In genomic region chr8:76859709-76860108, GRCm38 (mm10) we compare ENCODE assay signal across 18 mouse cellular contexts. TPM values are rescaled to one million over a fixed set of nuclear protein-coding genes. Genes with fewer than 3 reads are reported as not detected.
DNase-seq lines count a peak whose midpoint lies in the region; ATAC-seq and TF ChIP-seq lines count a peak whose summit lies in the region.
"Had no signal": no experiment of that assay in that cellular context is flagged by ENCODE, and none has a peak within 500 bp of the region (broad histone marks: within the 10 kb centered on the region; RNA-seq: fewer than 3 reads in every experiment).

No protein-coding gene starts in this region.

- TF ChIP-seq CTCF in stomach, postnatal 0 days (IDR thresholded peaks at IDR 0.05; ENCODE audit: low read depth): no peak

- no peak overlapping the region for H3K9ac ChIP-seq in stomach, postnatal 0 days (ENCODE audit: low read length)
- H3K9ac ChIP-seq: limb, embryonic 13.5 days; liver, embryonic 13.5 days; lung, embryonic 14.5 days had no signal

- H3K36me3 ChIP-seq in stomach, postnatal 0 days (ENCODE audit: control insufficient read depth, insufficient read depth, low read length): no peaks in the 10 kb centered on the region
- H3K36me3 ChIP-seq: forebrain, embryonic 10.5 days; heart, embryonic 10.5 days; limb, embryonic 13.5 days; liver, embryonic 13.5 days had no signal

- H3K4me2 ChIP-seq in stomach, postnatal 0 days (replicated peaks; ENCODE audit: low read depth): no peak overlapping the region
- H3K4me2 ChIP-seq: limb, embryonic 13.5 days; liver, embryonic 13.5 days; lung, embryonic 14.5 days had no signal

- no peaks in the 10 kb centered on the region for H3K27me3 ChIP-seq in stomach, postnatal 0 days (ENCODE audit: control insufficient read depth, insufficient read depth, low read length)
- H3K27me3 ChIP-seq: limb, embryonic 13.5 days; liver, embryonic 13.5 days had no signal

- ATAC-seq in stomach, postnatal 0 days (ENCODE audit: low FRiP score, low TSS enrichment): 0 out of 2 replicates have a peak, but pooled peaks have one; percentile 15

- H3K4me1 ChIP-seq in stomach, postnatal 0 days (replicated peaks; ENCODE audit: control insufficient read depth, insufficient read depth): no peaks in the 10 kb centered on the region
- H3K4me1 ChIP-seq: forebrain, embryonic 10.5 days; heart, embryonic 10.5 days; limb, embryonic 13.5 days; liver, embryonic 13.5 days had no signal

- peak; percentile 65 to 73 for DNase-seq in cerebellum, postnatal 10 days
- DNase-seq in cerebellum, adult 9-10 months: no peak
- DNase-seq in kidney, adult 11 months: peak; percentile 2
- no peak for DNase-seq in kidney, adult 9 months
- DNase-seq in retina, postnatal 1 day: peak; percentile 10
- DNase-seq in retina, embryonic 14.5 days (ENCODE audit: low spot score): no peak
- DNase-seq in stomach, postnatal 0 days (ENCODE audit: low spot score): no peak
- DNase-seq: adrenal gland, postnatal 14 days; B cell, adult 2 months; gastrocnemius, adult 2 months; kidney, adult 18-20 months; liver, embryonic 13.5 days; lung, embryonic 14.5 days; lung, postnatal 36 days; thymus, adult 2 months had no signal

- H3K4me3 ChIP-seq in stomach, postnatal 0 days (ENCODE audit: low read depth, low read length): no peak overlapping the region
- H3K4me3 ChIP-seq: forebrain, embryonic 10.5 days; gastrocnemius, adult 2 months; heart, embryonic 10.5 days; limb, embryonic 13.5 days; liver, embryonic 13.5 days had no signal

- no peaks in the 10 kb centered on the region for H3K9me3 ChIP-seq in stomach, postnatal 0 days (ENCODE audit: control insufficient read depth, low read length)
- H3K9me3 ChIP-seq: forebrain, embryonic 10.5 days; heart, embryonic 10.5 days; limb, embryonic 13.5 days; liver, embryonic 13.5 days had no signal

- TF ChIP-seq EP300 in stomach, postnatal 0 days (optimal IDR thresholded peaks at IDR 0.05): no peak

- H3K27ac ChIP-seq in stomach, postnatal 0 days (replicated peaks): no peak overlapping the region
- H3K27ac ChIP-seq: forebrain, embryonic 10.5 days; gastrocnemius, adult 2 months; heart, embryonic 10.5 days; limb, embryonic 13.5 days; liver, embryonic 13.5 days had no signal

RNA-seq across cellular contexts. Expression of gene Nr3c2, which starts 39.5 kb away (rescaled TPM):
- 2.5 and 2.8 TPM in 2 replicates for polyA plus RNA-seq in stomach, postnatal 0 days (2015; fragmentation: Nextera tagmentation; extraction: Ambion mirVana)

Comparison
In these comparisons a context has a peak if more than half of its experiments do, and no peak if none do; other contexts are left out.
1. DNase-seq: peak in cerebellum, postnatal 10 days (2 of 2), kidney, adult 11 months (single experiment) and retina, postnatal 1 day (single experiment); none in cerebellum, adult 9-10 months (single experiment), kidney, adult 9 months (single experiment), retina, embryonic 14.5 days (single experiment) and stomach, postnatal 0 days (single experiment).